Mouse (Mus musculus) adipocyte (in vitro differentiated cells): ENCODE measurements at regions not wholly inside any gene's neighbourhood (a gene's known extent, or its start where the extent isn't known, plus 50 kb on each side); places are given as distances from the start of the nearest gene placed in this dataset.

Experiments
- DNase-seq: peaks from one replicate; pipeline ENCODE4 v3.0.0-alpha.2; 2016; ENCODE audit warnings: low spot score

- DNase-seq: no peak
Observed at GRCm38 (mm10) chr10:118501571-118501970, 60.7 kb downstream of the Ifng start.

GRCm38 (mm10) chr10:118504811-118505210 lies 64.0 kb downstream of the Ifng start:
- peak; percentile 18 for DNase-seq

- DNase-seq: no peak
Observed at GRCm38 (mm10) chr10:118506154-118506553, 65.3 kb downstream of the Ifng start.

GRCm38 (mm10) chr10:118507630-118508029 lies 66.8 kb downstream of the Ifng start:
- no peak for DNase-seq

DNA sequence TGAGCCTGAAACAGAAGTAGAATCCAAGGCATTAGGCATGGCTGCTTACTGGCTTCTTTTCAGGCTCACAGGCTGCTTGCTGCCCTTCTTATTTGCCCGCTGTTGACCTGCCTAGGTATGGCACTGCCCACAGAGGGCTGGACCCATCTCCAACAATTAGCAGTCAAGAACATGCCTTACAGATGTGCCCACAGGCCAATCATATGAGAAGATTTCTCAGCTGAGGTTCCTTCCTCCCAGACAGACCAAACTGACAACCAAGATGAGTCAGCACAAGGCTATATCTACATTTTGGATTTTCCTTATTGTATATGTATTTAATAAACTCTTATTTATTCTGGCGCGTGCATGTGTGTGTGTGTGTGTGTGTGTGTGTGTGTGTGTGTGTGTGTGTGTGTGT lies 76.0 kb downstream of the Ifng start:
- DNase-seq: no peak

- DNase-seq: no peak
Observed at GRCm38 (mm10) chr10:118517995-118518394, 77.1 kb downstream of the Ifng start.

GRCm38 (mm10) chr10:118545966-118546365 lies 105.1 kb downstream of the Ifng start:
- peak; percentile 31 for DNase-seq

GRCm38 (mm10) chr10:118550201-118550600 lies 109.4 kb downstream of the Ifng start:
- DNase-seq: no peak

DNA sequence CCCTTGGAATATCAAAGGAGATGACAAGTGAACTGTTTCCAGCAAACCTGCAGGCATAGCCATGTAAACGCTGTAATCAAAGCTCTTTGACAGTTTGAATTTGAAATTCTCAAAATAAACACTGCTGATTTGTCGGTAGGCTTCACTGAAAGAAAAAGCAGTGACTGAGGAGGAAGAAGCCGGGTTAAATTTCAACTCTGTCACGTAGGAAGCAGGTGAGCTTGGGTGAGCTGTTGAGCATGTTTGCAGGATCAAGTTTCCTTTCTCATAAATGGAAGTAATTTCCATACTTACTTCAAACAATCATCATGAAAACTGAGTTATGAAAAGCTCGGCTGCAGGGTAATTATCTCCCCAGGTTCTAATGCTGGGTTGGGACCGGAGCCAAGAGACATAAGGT lies 118.0 kb downstream of the Ifng start:
- DNase-seq: no peak

- no peak for DNase-seq
Observed at GRCm38 (mm10) chr10:118564041-118564440, 123.2 kb downstream of the Ifng start.

DNA sequence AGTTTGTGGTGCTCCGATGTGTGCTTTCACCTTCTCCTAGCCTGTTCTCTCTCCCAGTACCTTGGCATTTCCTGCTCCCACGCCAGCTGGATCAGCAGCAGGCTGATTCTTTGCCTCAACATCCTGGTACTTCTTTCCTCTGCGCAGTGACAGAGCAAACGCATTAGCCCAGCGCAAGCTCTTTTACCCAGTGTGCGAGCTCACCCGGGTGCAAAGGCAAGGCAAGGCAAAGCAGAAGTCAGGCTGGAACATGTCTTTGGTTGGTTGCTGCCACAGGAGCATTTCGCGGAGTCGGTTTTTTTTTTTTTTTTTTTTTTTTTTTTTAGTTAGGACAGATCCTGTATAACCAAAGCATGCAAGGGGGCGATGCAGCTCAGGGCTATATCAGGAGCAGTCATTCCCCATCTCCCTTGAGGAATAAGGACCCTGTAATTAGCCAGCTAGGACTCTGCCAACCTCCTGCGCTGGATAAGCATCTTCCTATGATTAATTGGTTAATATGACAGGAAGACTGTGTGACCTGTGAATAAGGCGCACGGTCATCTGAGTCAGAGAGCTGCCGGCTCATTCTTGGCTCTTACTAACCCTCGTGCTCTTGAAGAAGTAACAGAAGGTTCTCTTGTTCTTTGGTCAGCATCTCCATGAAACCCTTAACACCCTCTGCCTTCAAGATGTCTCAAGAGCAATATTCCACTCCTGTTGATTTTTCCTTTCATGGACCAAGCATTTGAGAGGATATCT lies 123.9 kb downstream of the Ifng start:
- no peak for DNase-seq

GRCm38 (mm10) chr10:118568617-118569016 lies 127.8 kb downstream of the Ifng start:
- no peak for DNase-seq

- DNase-seq: no peak
Observed at GRCm38 (mm10) chr10:118569424-118569823, 128.6 kb downstream of the Ifng start.

DNA sequence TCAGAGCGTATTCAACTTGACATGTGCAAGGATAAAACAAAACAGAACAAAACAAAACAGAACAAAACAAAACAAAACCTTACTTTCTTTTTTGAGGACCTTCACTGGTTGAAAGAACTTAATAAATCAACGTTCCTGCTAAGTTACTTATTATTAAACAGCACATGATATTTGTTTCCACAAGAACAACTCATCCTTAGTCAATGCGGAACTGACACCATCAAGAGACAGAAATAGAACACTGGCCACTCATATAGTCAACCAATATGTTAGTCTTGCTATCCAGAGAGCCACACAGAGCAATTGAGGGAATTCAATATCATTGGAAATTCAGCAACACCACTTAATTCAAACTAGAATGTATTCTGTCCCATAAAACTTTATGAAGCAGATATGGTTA lies 132.4 kb downstream of the Ifng start:
- no peak for DNase-seq

- DNase-seq: no peak
Observed at GRCm38 (mm10) chr10:118575570-118575969, 134.7 kb downstream of the Ifng start.

- no peak for DNase-seq
Observed at GRCm38 (mm10) chr10:118581376-118581775, 140.5 kb downstream of the Ifng start.

DNA sequence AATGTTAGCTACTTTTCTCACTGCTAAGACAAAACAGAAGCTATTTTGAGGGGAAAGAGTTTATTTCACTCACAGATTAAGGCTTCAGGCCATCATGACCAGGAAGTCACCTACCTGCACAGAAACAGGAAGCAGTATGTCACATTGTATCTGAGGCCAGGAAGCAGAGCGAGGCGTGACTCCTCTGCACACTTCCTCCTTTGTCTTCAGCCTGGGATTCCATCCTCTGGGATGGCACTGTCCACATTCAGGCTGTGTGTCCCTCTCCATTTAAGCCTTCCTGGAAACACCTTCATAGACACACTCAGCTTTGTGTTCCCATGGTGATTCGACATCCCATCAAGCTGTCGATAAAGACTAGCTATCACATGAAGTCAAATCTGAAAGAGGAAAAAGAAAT lies 145.0 kb downstream of the Ifng start:
- DNase-seq: no peak

GRCm38 (mm10) chr10:118588198-118588597 lies 147.4 kb downstream of the Ifng start:
- DNase-seq: no peak

DNA sequence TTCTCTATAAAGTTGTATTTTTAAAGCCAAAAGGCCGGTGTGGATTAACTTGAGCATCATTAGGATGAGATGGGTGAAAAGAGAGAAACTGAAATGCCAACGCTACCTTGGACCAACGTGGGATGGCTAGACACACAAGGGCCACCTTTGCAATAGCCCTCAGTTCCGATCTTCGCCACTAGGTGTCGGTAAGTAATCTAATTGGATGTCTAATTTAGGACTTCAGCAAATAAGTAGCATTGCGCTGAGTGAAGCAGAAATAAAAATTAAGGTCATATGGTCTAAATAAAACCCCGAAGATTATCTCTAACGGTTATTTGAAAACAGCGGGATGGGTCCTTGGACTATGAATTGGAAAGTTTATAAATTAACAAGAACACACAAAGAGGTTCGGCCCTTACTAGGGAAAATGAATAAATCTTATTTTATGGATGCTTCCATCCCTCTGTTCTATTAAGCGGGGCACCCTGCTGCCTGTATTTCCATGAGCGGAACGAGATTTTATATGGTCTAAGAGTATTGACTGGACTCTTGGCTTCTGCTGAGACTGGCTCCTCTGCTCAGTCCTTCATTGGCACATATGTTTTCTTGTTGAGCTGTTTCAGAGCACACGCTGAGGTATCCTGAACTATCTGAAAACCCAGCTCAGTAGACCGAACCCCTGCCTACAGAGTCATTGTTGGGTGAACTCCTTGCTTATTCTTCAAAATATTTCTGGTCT lies 152.0 kb downstream of the Ifng start:
- peak; percentile 81 for DNase-seq

- DNase-seq: no peak
Observed at GRCm38 (mm10) chr10:118596206-118596605, 155.4 kb downstream of the Ifng start.

GRCm38 (mm10) chr10:118598497-118598896 lies 157.7 kb downstream of the Ifng start:
- DNase-seq: no peak

DNA sequence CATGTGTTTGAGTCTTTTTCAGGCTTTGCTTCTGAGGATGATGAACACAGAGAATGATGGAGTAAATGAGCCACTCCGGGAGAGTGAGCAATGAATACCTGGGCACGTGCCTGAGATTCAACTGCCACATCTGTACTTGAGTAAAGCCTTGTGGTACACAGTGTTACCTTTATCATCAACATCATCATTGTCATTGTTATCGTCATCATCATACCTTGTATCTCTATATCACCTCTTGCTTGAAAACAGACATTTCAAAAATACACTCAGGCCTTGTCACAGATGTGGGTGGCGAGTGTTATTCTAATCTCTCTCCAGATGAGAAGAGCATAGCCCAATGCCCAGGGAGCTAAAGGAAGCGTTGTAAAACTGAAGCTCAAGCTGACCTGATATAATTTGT lies 158.4 kb downstream of the Ifng start:
- no peak for DNase-seq

GRCm38 (mm10) chr10:118599610-118600009 lies 158.8 kb downstream of the Ifng start:
- DNase-seq: no peak

- DNase-seq: no peak
Observed at GRCm38 (mm10) chr10:118602922-118603321, 162.1 kb downstream of the Ifng start.
